ENCODE assay signal across 27 mouse cellular contexts in the genomic region with DNA sequence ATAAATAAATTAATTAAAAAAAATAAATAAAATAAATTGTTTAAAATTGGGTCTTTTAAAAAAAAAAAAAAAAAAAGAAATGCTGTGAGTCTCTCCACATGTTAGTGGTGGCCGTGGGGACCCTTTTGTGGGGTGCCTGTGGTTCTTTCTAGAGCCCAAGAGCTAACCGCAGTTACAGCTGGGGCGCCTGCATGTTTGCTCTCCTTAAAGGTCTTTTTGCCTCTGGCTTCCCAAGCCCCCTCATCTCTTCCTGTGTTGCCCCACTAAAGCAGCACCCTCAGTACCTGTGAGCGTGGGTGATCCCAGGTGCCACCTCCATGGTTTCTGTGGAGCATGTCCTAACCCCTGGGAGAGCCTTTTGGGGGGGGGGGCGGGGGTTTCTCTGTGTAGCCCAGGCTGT. TPM values are rescaled to one million over a fixed set of nuclear protein-coding genes. Genes with fewer than 3 reads are reported as not detected.
DNase-seq lines count a peak whose midpoint lies in the region; ATAC-seq lines count a peak whose summit lies in the region.
"Had no signal": no experiment of that assay in that cellular context is flagged by ENCODE, and none has a peak within 500 bp of the region (broad histone marks: within the 10 kb centered on the region; RNA-seq: fewer than 3 reads in every experiment).

No protein-coding gene starts in this region.

- no peak for ATAC-seq in hindbrain, embryonic 13.5 days (ENCODE audit: low FRiP score)
- ATAC-seq: forebrain, embryonic 13.5 days; forebrain, embryonic 16.5 days; hindbrain, embryonic 16.5 days; Patski had no signal

- no peak overlapping the region for H3K4me2 ChIP-seq in hindbrain, embryonic 13.5 days
- H3K4me2 ChIP-seq: embryonic facial prominence, embryonic 13.5 days; forebrain, embryonic 13.5 days; heart, embryonic 13.5 days; hindbrain, embryonic 12.5 days had no signal

- H3K9me3 ChIP-seq in hindbrain, embryonic 13.5 days: no peaks in the 10 kb centered on the region
- H3K9me3 ChIP-seq: embryonic facial prominence, embryonic 10.5 days; embryonic facial prominence, embryonic 13.5 days; forebrain, embryonic 13.5 days; heart, embryonic 10.5 days; heart, embryonic 13.5 days; hindbrain, embryonic 12.5 days had no signal

- no peaks in the 10 kb centered on the region for H3K27me3 ChIP-seq in hindbrain, embryonic 13.5 days
- H3K27me3 ChIP-seq: CH12.LX; embryonic facial prominence, embryonic 13.5 days; forebrain, embryonic 13.5 days; heart, embryonic 13.5 days; hindbrain, embryonic 12.5 days; Patski had no signal

- no peak overlapping the region for H3K27ac ChIP-seq in hindbrain, embryonic 13.5 days
- H3K27ac ChIP-seq: embryonic facial prominence, embryonic 10.5 days; embryonic facial prominence, embryonic 13.5 days; forebrain, embryonic 13.5 days; heart, adult 2 months; heart, embryonic 10.5 days; heart, embryonic 13.5 days; hindbrain, embryonic 12.5 days had no signal

- peaks cover 11% of the 10 kb centered on the region for H3K36me3 ChIP-seq in hindbrain, embryonic 13.5 days

- H3K9ac ChIP-seq in hindbrain, embryonic 13.5 days: no peak overlapping the region
- H3K9ac ChIP-seq: embryonic facial prominence, embryonic 13.5 days; forebrain, embryonic 13.5 days; heart, embryonic 13.5 days; hindbrain, embryonic 12.5 days had no signal

- no peak overlapping the region for H3K4me3 ChIP-seq in hindbrain, embryonic 13.5 days
- H3K4me3 ChIP-seq: embryonic facial prominence, embryonic 10.5 days; embryonic facial prominence, embryonic 13.5 days; erythroblast, embryonic 14.5 days; forebrain, embryonic 13.5 days; heart, adult 2 months; heart, embryonic 10.5 days; heart, embryonic 13.5 days; hindbrain, embryonic 12.5 days had no signal

- peaks cover 23% of the 10 kb centered on the region for H3K4me1 ChIP-seq in hindbrain, embryonic 13.5 days (replicated peaks)

- peak; percentile 28 for DNase-seq in naive thymus-derived CD4-positive, alpha-beta T cell, adult 2 months (ENCODE audit: low read depth)
- DNase-seq in thymus, postnatal 0 days (ENCODE audit: low spot score): peak; percentile 85
- peak; percentile 82 for DNase-seq in thymus, postnatal 25 days
- DNase-seq in embryo, embryonic 11 days: no peak
- no peak for DNase-seq in lung, postnatal 10 days
- no peak for DNase-seq in urinary bladder, postnatal 10 days (ENCODE audit: low spot score)
- DNase-seq: adrenal gland, postnatal 10 days; adrenal gland, postnatal 36 days; B cell, adult 2 months; cerebellum, adult 2 months; cerebellum, adult 9-11 months; cerebellum, postnatal 25 days; gastrocnemius, postnatal 10 days; gastrocnemius, postnatal 36 days; heart, adult 2 months had no signal

- WGBS in hindbrain, embryonic 13.5 days: 95% methylated on average over 5 of the region's 5 CpGs

RNA-seq across cellular contexts. Expression of gene Ppp2r5c, which starts 45.5 kb away (rescaled TPM):
- polyA plus RNA-seq in thymus, postnatal 0 days (2015; fragmentation: Nextera tagmentation; extraction: Ambion mirVana): 309 and 319 TPM in 2 replicates
- 142 and 144 TPM in 2 replicates for polyA plus RNA-seq in hindbrain, embryonic 13.5 days (2015; fragmentation: Nextera tagmentation; extraction: Ambion mirVana)

Comparison
In these comparisons a context has a peak if more than half of its experiments do, and no peak if none do; other contexts are left out.
1. DNase-seq: peak in naive thymus-derived CD4-positive, alpha-beta T cell, adult 2 months (single experiment), thymus, postnatal 0 days (single experiment) and thymus, postnatal 25 days (single experiment); none in embryo, embryonic 11 days (single experiment), lung, postnatal 10 days (single experiment) and urinary bladder, postnatal 10 days (single experiment).